ENCODE assay signal across 19 mouse cellular contexts in genomic region chr2:52984556-52984955, GRCm38 (mm10).
"Had no signal": no experiment of that assay in that cellular context is flagged by ENCODE, and none has a peak within 500 bp of the region (broad histone marks: within the 10 kb centered on the region; RNA-seq: fewer than 3 reads in every experiment).

No protein-coding gene starts in this region.

- DNase-seq: kidney, adult 8-10 months; kidney, postnatal 10 days; liver; lung, adult 18-20 months; lung, postnatal 10 days; right cerebral cortex, postnatal 25 days; spleen, adult 18-20 months; thymus, postnatal 25 days had no signal

- H3K4me2 ChIP-seq: kidney, embryonic 15.5 days; limb, embryonic 12.5 days; liver, embryonic 12.5 days; liver, embryonic 15.5 days; lung, embryonic 15.5 days; midbrain, embryonic 13.5 days; neural tube, embryonic 13.5 days; stomach, embryonic 15.5 days had no signal

- H3K27me3 ChIP-seq: kidney, embryonic 15.5 days; limb, embryonic 12.5 days; liver, embryonic 12.5 days; liver, embryonic 15.5 days; lung, embryonic 15.5 days; midbrain, embryonic 13.5 days; neural tube, embryonic 13.5 days; stomach, embryonic 15.5 days had no signal

- H3K4me3 ChIP-seq: kidney, embryonic 15.5 days; limb, embryonic 12.5 days; liver, embryonic 12.5 days; liver, embryonic 15.5 days; lung, embryonic 15.5 days; megakaryocyte, embryonic 14.5 days; midbrain, embryonic 10.5 days; midbrain, embryonic 13.5 days; myocyte; neural tube, embryonic 13.5 days; stomach, embryonic 15.5 days had no signal

- H3K27ac ChIP-seq: kidney, embryonic 15.5 days; liver, embryonic 12.5 days; liver, embryonic 15.5 days; lung, embryonic 15.5 days; midbrain, embryonic 13.5 days; stomach, embryonic 15.5 days had no signal

- H3K9ac ChIP-seq: kidney, embryonic 15.5 days; limb, embryonic 12.5 days; liver, embryonic 12.5 days; liver, embryonic 15.5 days; lung, embryonic 15.5 days; midbrain, embryonic 13.5 days; neural tube, embryonic 13.5 days; stomach, embryonic 15.5 days had no signal

- H3K9me3 ChIP-seq: kidney, embryonic 15.5 days; limb, embryonic 12.5 days; liver, embryonic 12.5 days; liver, embryonic 15.5 days; lung, embryonic 15.5 days; midbrain, embryonic 10.5 days; midbrain, embryonic 13.5 days; neural tube, embryonic 13.5 days; stomach, embryonic 15.5 days had no signal

- ATAC-seq: liver, embryonic 12.5 days had no signal

- H3K4me1 ChIP-seq: liver, embryonic 15.5 days; megakaryocyte, embryonic 14.5 days had no signal

- H3K36me3 ChIP-seq: kidney, embryonic 15.5 days; limb, embryonic 12.5 days; liver, embryonic 12.5 days; liver, embryonic 15.5 days; lung, embryonic 15.5 days; midbrain, embryonic 10.5 days; midbrain, embryonic 13.5 days; neural tube, embryonic 13.5 days; stomach, embryonic 15.5 days had no signal
